Mouse (Mus musculus) MEL (cell line): Measurements from ENCODE around the gene Dgkh.

Experiments
- CHD2 ChIP-seq: IDR thresholded peaks from 2 replicates; pipeline ENCODE4 v1.6.1; 2011; ENCODE audit warnings: low read length, improper control_type of control experiment
- CTCF ChIP-seq, 3 experiments: IDR thresholded peaks in 2 of 3; conservative IDR thresholded peaks in 1 of 3; 2 replicates each; pipeline ENCODE4 v1.5.1; 2011 to 2012; ENCODE audit warnings: low read length in 3 of 3, low read depth in 2 of 3, mild to moderate bottlenecking in 2 of 3, improper control_type of control experiment in 1 of 3, inconsistent platforms in 1 of 3, mixed read lengths in 1 of 3, moderate library complexity in 1 of 3; ENCODE audit not compliant: control insufficient read depth in 1 of 3, insufficient read depth in 1 of 3, poor library complexity in 1 of 3, severe bottlenecking in 1 of 3
- EP300 ChIP-seq, 2 experiments: IDR thresholded peaks; 2 replicates each; pipeline ENCODE4 v1.6.1; 2011; ENCODE audit warnings: improper control_type of control experiment in 2 of 2, low read length in 2 of 2, low read depth in 1 of 2, mild to moderate bottlenecking in 1 of 2
- GATA1 ChIP-seq: IDR thresholded peaks from 2 replicates; pipeline ENCODE4 v1.6.1; 2011; ENCODE audit warnings: low read depth, low read length, improper control_type of control experiment
- MXI1 ChIP-seq: IDR thresholded peaks from 2 replicates; pipeline ENCODE4 v1.6.1; 2011; ENCODE audit warnings: mild to moderate bottlenecking, low read depth, low read length, improper control_type of control experiment
- NRF1 ChIP-seq: IDR thresholded peaks from 2 replicates; pipeline ENCODE4 v1.6.1; 2014; ENCODE audit warnings: low read depth, mild to moderate bottlenecking, inconsistent platforms, low read length, improper control_type of control experiment, moderate library complexity; ENCODE audit not compliant: poor library complexity, insufficient read depth, severe bottlenecking
- POLR2A ChIP-seq, 2 experiments: IDR thresholded peaks; 2 replicates each; pipeline ENCODE4 v1.6.1; 2011 to 2012; ENCODE audit warnings: low read length in 2 of 2, mild to moderate bottlenecking in 2 of 2, control low read depth in 1 of 2, improper control_type of control experiment in 1 of 2, low read depth in 1 of 2, moderate library complexity in 1 of 2; ENCODE audit not compliant: control insufficient read depth in 1 of 2, insufficient read depth in 1 of 2, poor library complexity in 1 of 2
- ZKSCAN1 ChIP-seq: IDR thresholded peaks from 2 replicates; pipeline ENCODE4 v1.6.1; 2012; ENCODE audit warnings: low read depth, mild to moderate bottlenecking, inconsistent platforms, low read length, improper control_type of control experiment, moderate library complexity

DNA sequence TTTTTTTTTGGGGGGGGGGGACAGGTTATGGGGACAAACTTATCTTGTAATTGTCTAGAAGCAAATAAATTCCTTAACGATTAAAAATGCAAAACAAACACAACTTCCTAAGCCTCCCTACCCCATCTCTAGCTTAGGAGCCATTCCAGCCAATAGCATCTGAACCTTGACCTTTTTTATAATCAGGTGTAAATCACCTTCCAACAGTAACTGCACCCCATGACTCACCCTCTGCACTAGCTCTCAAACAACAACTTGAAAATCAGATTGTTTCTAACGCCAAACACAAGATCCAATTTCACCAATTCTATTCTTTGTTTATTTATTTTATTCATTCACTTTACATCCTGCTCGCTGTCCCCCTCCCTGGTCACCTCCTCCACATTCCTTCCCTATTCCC is 206.1 kb downstream of the Dgkh start:
- TF ChIP-seq POLR2A (IDR thresholded peaks at IDR 0.05; ENCODE audit: control insufficient read depth in 1 of 2, insufficient read depth in 1 of 2, low read depth in 1 of 2, low read length in 2 of 2, poor library complexity in 1 of 2) (no peak), MXI1 (no peak), GATA1 (no peak), CHD2 (no peak), CTCF (IDR thresholded peaks at IDR 0.05 in 2 of 3, conservative IDR thresholded peaks at IDR 0.05 in 1 of 3; ENCODE audit: control insufficient read depth in 1 of 3, insufficient read depth in 1 of 3, low read depth in 2 of 3, low read length in 3 of 3, poor library complexity in 1 of 3, severe bottlenecking in 1 of 3) (no peak), NRF1 (no peak), EP300 (IDR thresholded peaks at IDR 0.05; ENCODE audit: low read depth in 1 of 2, low read length in 2 of 2) (no peak), ZKSCAN1 (no peak)
